Comparison of ENCODE assay signal across 8 mouse cellular contexts in the genomic region with DNA sequence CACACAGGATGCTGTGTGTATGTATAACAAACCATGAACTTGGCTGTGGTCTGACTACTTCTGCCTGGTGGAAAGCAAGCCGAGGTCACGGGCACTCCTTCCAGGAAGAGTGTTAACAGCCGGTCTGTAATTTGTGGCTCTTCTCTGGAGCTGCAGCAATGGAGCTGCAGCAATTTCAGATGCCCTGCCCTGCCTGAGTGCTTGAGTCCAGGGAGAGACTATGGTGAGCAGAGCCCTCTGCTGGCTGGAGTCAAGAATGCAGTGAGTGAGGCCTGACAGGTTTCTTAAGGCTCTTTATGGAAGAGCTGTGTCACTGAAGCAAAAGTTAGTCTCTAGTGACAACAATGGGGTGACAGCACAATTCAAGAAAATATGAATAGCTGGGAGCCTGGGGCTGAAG.
A peak's percentile ranks its signal among the peaks of the same experiment; 100 is the strongest.
DNase-seq lines count a peak whose midpoint lies in the region; ATAC-seq and TF ChIP-seq lines count a peak whose summit lies in the region.

No protein-coding gene starts in this region.

- peak; percentile 74 for DNase-seq in A20 (ENCODE audit: low read depth, low spot score)
- DNase-seq in adrenal gland, postnatal 4 days (ENCODE audit: low spot score in 2 of 2), result peak; percentile 56 to 78
- DNase-seq in embryonic facial prominence, embryonic 14.5 days (ENCODE audit: low spot score), result peak; percentile 95
- DNase-seq in heart, embryonic 10.5 days (ENCODE audit: low spot score), result peak; percentile 94
- peak; percentile 93 for DNase-seq in limb, embryonic 14.5 days (ENCODE audit: low spot score)
- DNase-seq in neural tube, embryonic 10.5 days (ENCODE audit: extremely low spot score, low spot score), result peak; percentile 93

- H3K27me3 ChIP-seq in embryonic facial prominence, embryonic 14.5 days (replicated peaks; ENCODE audit: control insufficient read depth, insufficient read depth, low read length), result no peaks in the 10 kb centered on the region
- H3K27me3 ChIP-seq in heart, embryonic 10.5 days (ENCODE audit: insufficient read depth, poor library complexity, severe bottlenecking), result no peaks in the 10 kb centered on the region; the same call in 1 of the 2 replicates
- H3K27me3 ChIP-seq in kidney, embryonic 14.5 days (ENCODE audit: control insufficient read depth, insufficient read depth, low read length), result no peaks in the 10 kb centered on the region
- H3K27me3 ChIP-seq in limb, embryonic 14.5 days (ENCODE audit: control insufficient read depth, insufficient read depth, low read length), result no peaks in the 10 kb centered on the region
- no peaks in the 10 kb centered on the region for H3K27me3 ChIP-seq in stomach, embryonic 15.5 days (replicated peaks)

- peak overlapping the region; percentile 67; the same call in 1 of the 2 replicates for H3K27ac ChIP-seq in embryonic facial prominence, embryonic 14.5 days (replicated peaks; ENCODE audit: low read depth, low read length)
- H3K27ac ChIP-seq in heart, embryonic 10.5 days, result peak overlapping the region; percentile 74
- H3K27ac ChIP-seq in kidney, embryonic 14.5 days (ENCODE audit: low read depth, low read length), result no peak overlapping the region
- peak overlapping the region; percentile 33; the same call in 1 of the 2 replicates for H3K27ac ChIP-seq in limb, embryonic 14.5 days (replicated peaks; ENCODE audit: low read depth, low read length)
- peak overlapping the region; percentile 10; the same call in 1 of the 2 replicates for H3K27ac ChIP-seq in stomach, embryonic 15.5 days

- peaks cover 23% of the 10 kb centered on the region for H3K4me1 ChIP-seq in embryonic facial prominence, embryonic 14.5 days (ENCODE audit: control insufficient read depth, insufficient read depth, low read length)
- peaks cover 25% of the 10 kb centered on the region for H3K4me1 ChIP-seq in heart, embryonic 10.5 days
- peaks cover 9% of the 10 kb centered on the region for H3K4me1 ChIP-seq in kidney, embryonic 14.5 days (ENCODE audit: control insufficient read depth, insufficient read depth, low read length)
- H3K4me1 ChIP-seq in limb, embryonic 14.5 days (ENCODE audit: control insufficient read depth, insufficient read depth, low read length), result peaks cover 16% of the 10 kb centered on the region
- H3K4me1 ChIP-seq in stomach, embryonic 15.5 days, result peaks cover 12% of the 10 kb centered on the region; the same call in 1 of the 2 replicates

- H3K36me3 ChIP-seq in embryonic facial prominence, embryonic 14.5 days (ENCODE audit: control insufficient read depth, insufficient read depth, low read length), result no peaks in the 10 kb centered on the region
- no peaks in the 10 kb centered on the region for H3K36me3 ChIP-seq in heart, embryonic 10.5 days
- H3K36me3 ChIP-seq in kidney, embryonic 14.5 days (ENCODE audit: control insufficient read depth, insufficient read depth, low read length), result no peaks in the 10 kb centered on the region
- H3K36me3 ChIP-seq in limb, embryonic 14.5 days (ENCODE audit: control insufficient read depth, insufficient read depth, low read length), result no peaks in the 10 kb centered on the region
- no peaks in the 10 kb centered on the region for H3K36me3 ChIP-seq in stomach, embryonic 15.5 days

- H3K9ac ChIP-seq in embryonic facial prominence, embryonic 14.5 days (ENCODE audit: low read depth, low read length), result peak overlapping the region; percentile 25; the same call in 1 of the 2 replicates
- H3K9ac ChIP-seq in kidney, embryonic 14.5 days (ENCODE audit: low read depth, low read length), result no peak overlapping the region
- H3K9ac ChIP-seq in limb, embryonic 14.5 days (ENCODE audit: low read depth, low read length, severe bottlenecking), result no peak overlapping the region
- H3K9ac ChIP-seq in stomach, embryonic 15.5 days, result no peak overlapping the region

- no peaks in the 10 kb centered on the region for H3K9me3 ChIP-seq in embryonic facial prominence, embryonic 14.5 days (ENCODE audit: control insufficient read depth, low read length)
- no peaks in the 10 kb centered on the region for H3K9me3 ChIP-seq in heart, embryonic 10.5 days
- no peaks in the 10 kb centered on the region for H3K9me3 ChIP-seq in kidney, embryonic 14.5 days (ENCODE audit: control insufficient read depth, low read length)
- H3K9me3 ChIP-seq in limb, embryonic 14.5 days (ENCODE audit: control insufficient read depth, low read length), result no peaks in the 10 kb centered on the region
- no peaks in the 10 kb centered on the region for H3K9me3 ChIP-seq in stomach, embryonic 15.5 days

- no peak overlapping the region for H3K4me2 ChIP-seq in embryonic facial prominence, embryonic 14.5 days (ENCODE audit: low read depth, low read length)
- H3K4me2 ChIP-seq in kidney, embryonic 14.5 days (replicated peaks; ENCODE audit: low read depth, low read length), result no peak overlapping the region
- no peak overlapping the region for H3K4me2 ChIP-seq in limb, embryonic 14.5 days (replicated peaks; ENCODE audit: low read depth, low read length, severe bottlenecking)
- no peak overlapping the region for H3K4me2 ChIP-seq in stomach, embryonic 15.5 days

- no peak for TF ChIP-seq POLR2A in limb, embryonic 14.5 days (IDR thresholded peaks at IDR 0.05; ENCODE audit: borderline replicate concordance, extremely low read depth, insufficient read depth, insufficient read length)

- WGBS in embryonic facial prominence, embryonic 14.5 days, result 0% methylated on average over 3 of the region's 3 CpGs
- WGBS in heart, embryonic 10.5 days, result 5% methylated on average over 3 of the region's 3 CpGs
- WGBS in kidney, embryonic 14.5 days, result 0% methylated on average over 3 of the region's 3 CpGs
- 1% methylated on average over 3 of the region's 3 CpGs for WGBS in limb, embryonic 14.5 days
- 0% methylated on average over 3 of the region's 3 CpGs for WGBS in stomach, embryonic 15.5 days

- ATAC-seq in embryonic facial prominence, embryonic 14.5 days (ENCODE audit: low read depth), result peak; percentile 78
- peak; percentile 91 for ATAC-seq in kidney, embryonic 14.5 days (ENCODE audit: low FRiP score, low TSS enrichment)
- ATAC-seq in limb, embryonic 14.5 days (ENCODE audit: low FRiP score, low read depth), result peak; percentile 64; the same call in 1 of the 2 replicates
- ATAC-seq in stomach, embryonic 15.5 days (ENCODE audit: insufficient read depth, low FRiP score, low read depth), result peak; percentile 54; the same call in 1 of the 2 replicates

- H3K4me3 ChIP-seq in embryonic facial prominence, embryonic 14.5 days (ENCODE audit: low read depth, low read length), result no peak overlapping the region
- H3K4me3 ChIP-seq in heart, embryonic 10.5 days, result no peak overlapping the region
- H3K4me3 ChIP-seq in kidney, embryonic 14.5 days (ENCODE audit: low read length), result no peak overlapping the region
- no peak overlapping the region for H3K4me3 ChIP-seq in limb, embryonic 14.5 days (replicated peaks; ENCODE audit: low read length)
- no peak overlapping the region for H3K4me3 ChIP-seq in stomach, embryonic 15.5 days (replicated peaks)
